Comparison of ENCODE assay signal across 7 mouse cellular contexts in genomic region chr11:3138323-3138722, GRCm38 (mm10). TPM values are rescaled to one million over a fixed set of nuclear protein-coding genes. Genes with fewer than 3 reads are reported as not detected.
DNase-seq lines count a peak whose midpoint lies in the region.

No protein-coding gene starts in this region.

- DNase-seq in adrenal gland, postnatal 10 days = peak; percentile 42
- peak; percentile 54 to 56 for DNase-seq in gastrocnemius, adult 8-10 months (ENCODE audit: low spot score in 2 of 2)
- DNase-seq in heart, adult 9 months (ENCODE audit: low spot score in 2 of 2) = peak; percentile 64 to 65
- DNase-seq in kidney, postnatal 10 days = peak; percentile 31
- peak; percentile 54 for DNase-seq in lung, postnatal 14 days
- peak; percentile 63 to 69 for DNase-seq in spleen, postnatal 36 days (ENCODE audit: low spot score in 2 of 2)
- DNase-seq in urinary bladder, adult 18-20 months (ENCODE audit: low spot score in 2 of 2) = peak; percentile 54 to 65

RNA-seq across cellular contexts. Expression of gene Sfi1, which starts 54.9 kb away (rescaled TPM):
- 10 to 100 TPM; 30.0 to 62.1 TPM for total RNA-seq in adrenal gland, postnatal 10 days (2021)
- total RNA-seq in gastrocnemius, adult 8-10 months (2022) = 10 to 100 TPM in 2 of 4 experiments, 1 to 10 TPM in 2; 7.8 to 12.1 (median 9.6) TPM

Comparison
In these comparisons a context has a peak if more than half of its experiments do, and no peak if none do; other contexts are left out.
1. Peak in every context shown above with its lines: DNase-seq.